Mouse (Mus musculus) cerebellum, adult 9-11 months (tissue): ENCODE measurements at regions not wholly inside any gene's neighbourhood (a gene's known extent, or its start where the extent isn't known, plus 50 kb on each side); places are given as distances from the start of the nearest gene placed in this dataset.

Experiments
- DNase-seq: peaks from one replicate; pipeline ENCODE4 v3.0.0; 2022

- no peak for DNase-seq
These were observed 84.2 kb downstream of the Ddx1 start for GRCm38 (mm10) chr12:13164791-13165190.

- no peak for DNase-seq
These were observed 88.0 kb downstream of the Ddx1 start for GRCm38 (mm10) chr12:13161051-13161450.

- DNase-seq = no peak
These were observed 89.5 kb downstream of the Ddx1 start for GRCm38 (mm10) chr12:13159346-13160055.

- DNase-seq = no peak
These were observed 91.2 kb downstream of the Ddx1 start for GRCm38 (mm10) chr12:13157666-13158381.

- no peak for DNase-seq
These were observed 91.9 kb downstream of the Ddx1 start for GRCm38 (mm10) chr12:13157089-13157488.

- no peak for DNase-seq
These were observed 98.3 kb downstream of the Ddx1 start for GRCm38 (mm10) chr12:13150751-13151150.

GRCm38 (mm10) chr12:13147251-13147650, 101.8 kb downstream of the Ddx1 start:
- no peak for DNase-seq

- no peak for DNase-seq
These were observed 103.6 kb downstream of the Ddx1 start for GRCm38 (mm10) chr12:13145186-13146115.

GRCm38 (mm10) chr12:13144739-13145138, 104.3 kb downstream of the Ddx1 start:
- no peak for DNase-seq

GRCm38 (mm10) chr12:13140636-13141035, 108.4 kb downstream of the Ddx1 start:
- DNase-seq = no peak

GRCm38 (mm10) chr12:13139189-13139588, 109.8 kb downstream of the Ddx1 start:
- DNase-seq = no peak

GRCm38 (mm10) chr12:13134168-13134567, 114.8 kb downstream of the Ddx1 start:
- no peak for DNase-seq

GRCm38 (mm10) chr12:13129677-13130082, 119.3 kb downstream of the Ddx1 start:
- no peak for DNase-seq

GRCm38 (mm10) chr12:13127407-13127806, 121.6 kb downstream of the Ddx1 start:
- DNase-seq = no peak

GRCm38 (mm10) chr12:13125054-13125453, 124.0 kb downstream of the Ddx1 start:
- DNase-seq = no peak

- DNase-seq = no peak
These were observed 126.7 kb downstream of the Ddx1 start for GRCm38 (mm10) chr12:13122282-13122681.

- no peak for DNase-seq
These were observed 128.4 kb downstream of the Ddx1 start for GRCm38 (mm10) chr12:13120581-13120980.

- DNase-seq = no peak
These were observed 129.4 kb downstream of the Ddx1 start for GRCm38 (mm10) chr12:13119653-13120052.

- DNase-seq = no peak
These were observed 131.0 kb downstream of the Ddx1 start for GRCm38 (mm10) chr12:13118026-13118425.

- DNase-seq = no peak
These were observed 134.7 kb downstream of the Ddx1 start for GRCm38 (mm10) chr12:13114341-13114740.

GRCm38 (mm10) chr12:13106931-13107330, 142.1 kb downstream of the Ddx1 start:
- no peak for DNase-seq

- no peak for DNase-seq
These were observed 148.3 kb downstream of the Ddx1 start for GRCm38 (mm10) chr12:13100505-13101354.
